Mouse (Mus musculus) intestine, embryonic 16.5 days (tissue): ENCODE results near the gene Il21. TPM values are rescaled to one million over a fixed set of nuclear protein-coding genes. Genes with fewer than 3 reads are reported as not detected.

ENCODE experiments used
- ATAC-seq: fragments of 200-750 bp; cut with Nextera tagmentation; 2 replicates; pipeline ENCODE4 v1.8.0; 2017; ENCODE audit warnings: moderate TSS enrichment, moderate library complexity
- H3K27ac ChIP-seq: fragments of 300-500 bp; sonication (generic); 2 replicates; pipeline ENCODE4 v1.5.1; 2014; ENCODE audit warnings: mild to moderate bottlenecking, low read length
- H3K27me3 ChIP-seq: fragments of 300-500 bp; sonication (generic); replicated peaks from 2 replicates; pipeline ENCODE4 v1.6.1; 2014; ENCODE audit warnings: low read length, control low read depth, mixed read lengths; ENCODE audit not compliant: control insufficient read depth, insufficient read depth
- H3K36me3 ChIP-seq: fragments of 300-500 bp; sonication (generic); 2 replicates; pipeline ENCODE4 v1.6.1; 2014; ENCODE audit warnings: low read length, control low read depth; ENCODE audit not compliant: control insufficient read depth, insufficient read depth
- H3K4me1 ChIP-seq: fragments of 300-500 bp; sonication (generic); 2 replicates; pipeline ENCODE4 v1.6.1; 2014; ENCODE audit warnings: low read length, control low read depth, mixed read lengths; ENCODE audit not compliant: control insufficient read depth, insufficient read depth
- H3K4me2 ChIP-seq: fragments of 300-500 bp; sonication (generic); 2 replicates; pipeline ENCODE4 v1.6.1; 2014; ENCODE audit warnings: low read depth, low read length, control low read depth
- H3K4me3 ChIP-seq: fragments of 300-500 bp; sonication (generic); 2 replicates; pipeline ENCODE4 v1.5.1; 2014; ENCODE audit warnings: mild to moderate bottlenecking, low read length
- H3K9ac ChIP-seq: fragments of 300-500 bp; sonication (generic); 2 replicates; pipeline ENCODE4 v1.6.1; 2014; ENCODE audit warnings: low read depth, low read length
- H3K9me3 ChIP-seq: fragments of 300-500 bp; sonication (generic); 2 replicates; pipeline ENCODE4 v1.6.1; 2016; ENCODE audit warnings: low read length, control low read depth; ENCODE audit not compliant: control insufficient read depth
- WGBS: fragments of 180-500 bp; shearing (Covaris S2); extraction: QIAGEN DNeasy Blood & Tissue Kit; methylation state at CpG from one replicate; pipeline ENCODE4 v1.1.7; 2014; 5-methylcytosine and 5-hydroxymethylcytosine counted together
- polyA plus RNA-seq: library from polyadenylated mRNA; unstranded; fragments of >200 nt; fragmentation: Nextera tagmentation; extraction: Ambion mirVana; gene quantifications from 2 replicates; pipeline ENCODE4 v1.2.1, GENCODE M21; 2015

The Il21 gene
- polyA plus RNA-seq, result not detected in 2 replicates

DNA sequence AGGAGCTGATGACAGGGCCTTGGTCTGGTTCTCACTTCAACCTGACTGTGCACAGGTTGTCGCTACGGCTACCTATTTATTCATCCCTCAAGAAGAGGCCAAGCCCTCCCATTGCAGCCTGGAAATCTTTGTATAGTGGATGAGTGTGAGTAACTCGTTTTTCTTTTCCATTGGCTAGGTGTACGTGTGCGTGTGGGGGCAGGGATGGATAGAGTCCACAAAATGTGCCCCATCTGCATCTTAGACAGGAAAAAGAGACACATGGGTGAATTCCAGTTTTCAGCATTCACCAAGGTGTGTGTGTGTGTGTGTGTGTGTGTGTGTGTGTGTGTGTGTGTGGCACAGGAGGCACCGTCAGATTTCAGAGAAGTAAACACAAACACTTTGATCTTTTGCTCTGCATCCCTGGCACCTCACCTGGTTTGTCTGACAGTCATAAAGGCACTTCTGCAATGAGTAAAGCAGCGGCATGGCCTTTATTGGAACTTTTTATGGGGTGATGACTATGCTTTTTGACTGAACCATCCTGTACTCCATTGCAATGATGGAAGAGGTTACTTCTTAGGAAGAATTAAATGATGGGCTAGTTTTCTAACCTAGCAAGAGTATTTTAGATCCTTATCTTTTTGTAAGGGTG, at the start of gene Il21:
TSS of gene Il21 (minus strand) at position 51 of the 637 bp plus-strand sequence.
- no peaks in the 10 kb centered on the region for H3K36me3 ChIP-seq

DNA sequence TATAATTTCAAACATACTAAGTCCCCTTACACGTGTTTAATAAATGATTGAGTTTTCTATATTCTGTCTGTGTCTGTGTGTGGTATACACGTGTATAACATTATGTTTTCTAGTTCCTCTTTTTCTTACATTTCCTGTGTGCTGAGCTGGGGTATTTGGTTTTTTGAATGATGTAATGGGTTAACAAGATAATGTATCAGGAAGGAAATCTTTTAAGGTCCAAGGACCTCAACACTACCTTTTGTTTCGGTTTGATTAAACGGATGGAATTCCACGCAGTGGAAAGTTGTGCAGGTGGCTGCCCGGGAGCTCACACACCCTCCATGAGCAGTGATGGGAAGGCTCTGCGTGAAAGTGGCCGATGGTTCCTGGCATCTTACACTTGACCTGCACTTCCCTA, 48.4 kb upstream of the Il21 start:
- WGBS, result 75% methylated on average over 8 of the region's 8 CpGs

More for the DNA sequence above, at the start of gene Il21:
- Histone ChIP-seq H3K9ac (no peak within 1 kb of the TSS), H3K4me3 (no peak within 1 kb of the TSS), H3K9me3 (no peaks in the 10 kb centered on the region), H3K4me2 (no peak within 1 kb of the TSS), H3K27me3 (no peaks in the 10 kb centered on the region), H3K27ac (no peak within 1 kb of the TSS), H3K4me1 (no peaks in the 10 kb centered on the region)
- 77% methylated on average over 7 of the region's 7 CpGs for WGBS
- no peak for ATAC-seq

DNA sequence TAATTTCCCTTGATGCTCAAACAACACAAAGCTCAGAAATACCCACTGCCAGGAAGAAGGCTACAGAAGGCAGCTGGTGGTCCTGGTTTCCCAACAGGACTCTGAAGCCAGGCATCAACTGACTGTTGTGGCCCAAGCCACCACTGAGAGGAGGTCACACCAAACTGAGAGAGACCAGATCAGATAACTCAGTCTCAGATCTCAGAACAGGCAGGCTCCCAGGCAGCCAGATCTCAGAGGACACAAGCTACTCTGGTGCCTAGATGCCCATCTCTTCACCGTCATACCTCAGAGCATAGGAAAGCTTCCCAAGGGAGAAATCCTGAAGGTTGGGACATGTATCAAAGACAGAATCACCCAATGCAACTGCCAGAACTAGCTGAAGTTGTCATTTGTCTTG, 47.8 kb upstream of the Il21 start:
- Histone ChIP-seq H3K27me3 (no peaks in the 10 kb centered on the region), H3K9ac (no peak overlapping the region), H3K36me3 (no peaks in the 10 kb centered on the region), H3K9me3 (no peaks in the 10 kb centered on the region), H3K27ac (no peak overlapping the region), H3K4me3 (no peak overlapping the region), H3K4me1 (no peaks in the 10 kb centered on the region), H3K4me2 (no peak overlapping the region)
- no peak for ATAC-seq
- 85% methylated on average over 1 of the region's 1 CpGs for WGBS

More for the DNA sequence above, 48.4 kb upstream of the Il21 start:
- Histone ChIP-seq H3K9me3 (no peaks in the 10 kb centered on the region), H3K36me3 (no peaks in the 10 kb centered on the region), H3K9ac (no peak overlapping the region), H3K4me3 (no peak overlapping the region), H3K4me1 (no peaks in the 10 kb centered on the region), H3K4me2 (no peak overlapping the region), H3K27me3 (no peaks in the 10 kb centered on the region), H3K27ac (no peak overlapping the region)
- ATAC-seq, result no peak

GRCm38 (mm10) chr3:37274661-37275060, 42.2 kb upstream of the Il21 start:
- Histone ChIP-seq H3K4me3 (no peak overlapping the region), H3K27me3 (no peaks in the 10 kb centered on the region), H3K9ac (no peak overlapping the region), H3K36me3 (no peaks in the 10 kb centered on the region), H3K4me1 (no peaks in the 10 kb centered on the region), H3K9me3 (no peaks in the 10 kb centered on the region), H3K27ac (no peak overlapping the region), H3K4me2 (no peak overlapping the region)
- ATAC-seq, result no peak
- 78% methylated on average over 6 of the region's 6 CpGs for WGBS

- 80% methylated on average over 7 of the region's 7 CpGs for WGBS
- Histone ChIP-seq H3K27me3 (no peaks in the 10 kb centered on the region), H3K9me3 (no peaks in the 10 kb centered on the region), H3K4me1 (no peaks in the 10 kb centered on the region), H3K4me2 (no peak overlapping the region), H3K9ac (no peak overlapping the region), H3K36me3 (no peaks in the 10 kb centered on the region), H3K27ac (no peak overlapping the region), H3K4me3 (no peak overlapping the region)
- ATAC-seq, result no peak
Observed at GRCm38 (mm10) chr3:37273092-37273491, 40.7 kb upstream of the Il21 start.

- no peak for ATAC-seq
- Histone ChIP-seq H3K4me2 (no peak overlapping the region), H3K9me3 (no peaks in the 10 kb centered on the region), H3K4me1 (no peaks in the 10 kb centered on the region), H3K36me3 (no peaks in the 10 kb centered on the region), H3K9ac (no peak overlapping the region), H3K27ac (no peak overlapping the region), H3K4me3 (no peak overlapping the region), H3K27me3 (no peaks in the 10 kb centered on the region)
- WGBS, result 2% methylated on average over 1 of the region's 1 CpGs
Observed at GRCm38 (mm10) chr3:37271209-37271608, 38.8 kb upstream of the Il21 start.

DNA sequence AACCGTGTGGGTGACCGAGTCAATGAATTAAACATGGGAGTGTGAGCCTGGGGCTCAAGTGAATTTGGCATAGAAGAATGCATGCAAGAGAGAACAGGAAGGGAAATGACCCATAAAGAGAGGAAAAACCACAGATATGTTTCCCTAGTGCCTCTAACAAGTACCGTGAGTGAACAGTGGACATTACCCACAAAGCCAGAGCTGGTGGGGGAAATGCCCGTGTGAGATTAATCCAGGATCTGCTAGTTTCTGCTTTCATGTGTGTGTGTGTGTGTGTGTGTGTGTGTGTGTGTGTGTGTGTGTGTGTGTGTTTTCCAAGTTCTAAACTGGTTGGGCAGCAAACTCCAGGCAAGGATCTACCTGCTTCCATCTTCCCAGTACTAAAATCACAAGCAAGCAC, 37.5 kb upstream of the Il21 start:
- Histone ChIP-seq H3K9ac (no peak overlapping the region), H3K27ac (no peak overlapping the region), H3K4me1 (no peaks in the 10 kb centered on the region), H3K36me3 (no peaks in the 10 kb centered on the region), H3K27me3 (no peaks in the 10 kb centered on the region), H3K4me3 (no peak overlapping the region), H3K4me2 (no peak overlapping the region), H3K9me3 (no peaks in the 10 kb centered on the region)
- 79% methylated on average over 4 of the region's 4 CpGs for WGBS
- no peak for ATAC-seq

DNA sequence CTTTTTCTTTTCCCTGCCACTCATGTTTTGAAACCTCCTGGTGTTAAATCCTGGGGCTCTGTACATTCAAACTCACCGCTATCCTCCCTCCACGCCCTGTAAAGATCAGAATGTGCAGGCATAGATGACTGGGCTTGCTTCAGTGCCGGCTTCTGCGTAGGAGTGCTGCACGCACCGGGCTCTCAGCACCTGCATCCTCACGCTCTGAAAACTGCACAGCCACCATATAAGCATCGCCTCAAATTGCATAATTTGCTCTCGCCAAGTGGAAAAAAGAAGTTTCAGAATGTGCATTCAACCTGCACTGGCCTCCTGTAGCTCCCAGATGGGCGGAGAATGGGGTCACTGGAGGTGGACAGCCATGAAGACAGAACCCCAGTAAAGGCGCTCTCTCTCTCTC, 35.9 kb upstream of the Il21 start:
- Histone ChIP-seq H3K9ac (no peak overlapping the region), H3K36me3 (no peaks in the 10 kb centered on the region), H3K4me1 (no peaks in the 10 kb centered on the region), H3K27ac (no peak overlapping the region), H3K4me2 (no peak overlapping the region), H3K4me3 (no peak overlapping the region), H3K27me3 (no peaks in the 10 kb centered on the region), H3K9me3 (no peaks in the 10 kb centered on the region)
- ATAC-seq, result no peak
- 84% methylated on average over 11 of the region's 11 CpGs for WGBS

DNA sequence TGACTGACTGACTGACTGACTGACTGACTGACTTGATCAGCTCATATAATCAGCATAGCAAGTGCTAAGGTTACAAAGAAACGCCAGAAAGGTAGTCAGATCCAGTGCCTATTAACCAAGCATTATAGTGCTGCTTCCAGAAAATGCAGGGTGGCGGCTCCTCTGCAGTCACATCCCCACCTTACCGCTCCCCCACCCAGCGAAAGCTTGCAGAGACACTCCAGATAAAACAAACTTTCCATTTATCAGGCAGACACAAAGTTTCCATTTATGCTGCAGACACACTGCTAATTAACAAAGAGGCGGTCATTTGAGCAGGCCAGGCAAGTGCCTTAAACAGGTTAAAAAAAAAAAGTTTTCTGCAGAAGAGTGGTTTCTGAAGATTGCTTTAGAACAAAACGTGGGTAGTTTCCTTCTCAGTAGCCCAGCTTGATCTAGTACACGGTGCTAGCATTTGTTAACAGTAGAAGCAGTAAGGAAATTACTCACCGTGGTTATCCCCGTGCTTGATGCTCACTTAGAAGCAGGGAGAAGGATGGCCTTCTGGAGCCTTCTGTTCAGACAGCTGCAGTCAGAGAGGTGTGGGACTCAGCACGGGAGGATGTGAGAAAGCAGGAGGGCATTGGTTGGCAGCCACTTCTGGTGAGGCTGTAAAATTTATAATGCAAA, 27.0 kb upstream of the Il21 start:
- WGBS, result 36% methylated on average over 10 of the region's 10 CpGs
- H3K27ac ChIP-seq, result no peak overlapping the region
- H3K36me3 ChIP-seq, result no peaks in the 10 kb centered on the region
- H3K9ac ChIP-seq, result no peak overlapping the region
- ATAC-seq, result no peak
- H3K9me3 ChIP-seq, result no peaks in the 10 kb centered on the region
- H3K4me2 ChIP-seq, result no peak overlapping the region
- no peaks in the 10 kb centered on the region for H3K4me1 ChIP-seq
- no peak overlapping the region for H3K4me3 ChIP-seq
- H3K27me3 ChIP-seq, result no peaks in the 10 kb centered on the region
